Mouse (Mus musculus) heart, postnatal 0 days (tissue): ENCODE measurements around the gene Olfr685. TPM values are rescaled to one million over a fixed set of nuclear protein-coding genes. Genes with fewer than 3 reads are reported as not detected.

Experiments
- ATAC-seq: fragments of 200-750 bp; cut with Nextera tagmentation; 2 replicates; pipeline ENCODE4 v1.8.0; 2017; ENCODE audit warnings: low read depth, moderate number of reproducible peaks, moderate library complexity; ENCODE audit not compliant: insufficient read depth
- DNase-seq: peaks from one replicate; pipeline ENCODE4 v3.0.0-alpha.2; 2016; ENCODE audit warnings: low spot score
- H3K27ac ChIP-seq: fragments of 300-500 bp; sonication (generic); 2 replicates; pipeline ENCODE4 v1.5.1; 2014; ENCODE audit warnings: low read depth, mild to moderate bottlenecking
- H3K27me3 ChIP-seq: fragments of 300-500 bp; sonication (generic); 2 replicates; pipeline ENCODE4 v1.6.1; 2014; ENCODE audit warnings: low read length, mixed read lengths; ENCODE audit not compliant: control insufficient read depth, insufficient read depth
- H3K36me3 ChIP-seq: fragments of 300-500 bp; sonication (generic); replicated peaks from 2 replicates; pipeline ENCODE4 v1.6.1; 2014; ENCODE audit warnings: low read length, mixed read lengths; ENCODE audit not compliant: control insufficient read depth, insufficient read depth
- H3K4me1 ChIP-seq: fragments of 300-500 bp; sonication (generic); 2 replicates; pipeline ENCODE4 v1.6.1; 2014; ENCODE audit warnings: antibody characterized with exemption; ENCODE audit not compliant: control insufficient read depth, insufficient read depth
- H3K4me2 ChIP-seq: fragments of 300-500 bp; sonication (generic); 2 replicates; pipeline ENCODE4 v1.6.1; 2014; ENCODE audit warnings: low read depth, mild to moderate bottlenecking, low read length, moderate library complexity
- H3K4me3 ChIP-seq: fragments of 300-500 bp; sonication (generic); 2 replicates; pipeline ENCODE4 v1.5.1; 2014; ENCODE audit warnings: low read depth, low read length
- H3K9ac ChIP-seq: fragments of 300-500 bp; sonication (generic); replicated peaks from 2 replicates; pipeline ENCODE4 v1.6.1; 2014; ENCODE audit warnings: low read depth, low read length, mixed read lengths
- H3K9me3 ChIP-seq: fragments of 300-500 bp; sonication (generic); replicated peaks from 2 replicates; pipeline ENCODE4 v1.6.1; 2016; ENCODE audit warnings: low read length; ENCODE audit not compliant: control insufficient read depth
- CTCF ChIP-seq: IDR thresholded peaks from 2 replicates; pipeline ENCODE4 v1.5.1; 2016; ENCODE audit warnings: antibody characterized with exemption, control low read depth, low read depth
- EP300 ChIP-seq: IDR thresholded peaks from 2 replicates; pipeline ENCODE4 v1.6.1; 2016; ENCODE audit warnings: antibody characterized with exemption, low read depth
- WGBS: fragments of 180-500 bp; shearing (Covaris S2); extraction: QIAGEN DNeasy Blood & Tissue Kit; methylation state at CpG from one replicate; pipeline ENCODE4 v1.1.7; 2014; 5-methylcytosine and 5-hydroxymethylcytosine counted together
- polyA plus RNA-seq: library from polyadenylated mRNA; unstranded; fragments of >200 nt; fragmentation: Nextera tagmentation; extraction: Ambion mirVana; gene quantifications from 2 replicates; pipeline ENCODE4 v1.2.1, GENCODE M21; 2015
- total RNA-seq: library from RNA; depleted of rRNA; stranded (reverse); fragments of >200 nt; gene quantifications from 2 replicates; pipeline ENCODE4 v1.2.3, GENCODE M21; 2014; ENCODE audit warnings: low replicate concordance; rRNA removed

Olfr685 gene
- total and polyA plus RNA-seq, 2 experiments from 2014 or later, result not detected

DNA sequence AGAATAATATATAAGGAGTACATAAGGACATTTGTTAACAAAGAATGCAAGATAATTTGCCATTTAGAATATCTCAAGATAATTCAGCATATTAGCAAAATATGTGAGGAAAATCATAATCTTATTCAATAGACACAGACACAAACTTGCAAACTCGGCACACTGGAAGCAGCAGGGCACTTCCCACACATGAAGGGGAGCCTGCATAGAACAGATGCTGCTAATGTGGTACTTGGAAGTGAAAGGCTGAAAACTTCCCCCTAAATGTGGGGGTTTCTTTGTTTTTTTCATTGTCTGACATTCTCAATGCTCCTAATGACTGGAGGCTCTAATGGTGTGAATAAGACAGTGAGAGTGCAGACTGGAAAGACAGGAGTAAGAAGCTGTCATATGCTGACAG lies 28.9 kb upstream of the Olfr685 start:
- TF ChIP-seq EP300 (no peak), CTCF (no peak)
- Histone ChIP-seq H3K4me1 (no peaks in the 10 kb centered on the region), H3K9me3 (no peaks in the 10 kb centered on the region), H3K36me3 (no peaks in the 10 kb centered on the region), H3K4me2 (no peak overlapping the region), H3K9ac (no peak overlapping the region), H3K27ac (no peak overlapping the region), H3K27me3 (no peaks in the 10 kb centered on the region), H3K4me3 (no peak overlapping the region)
- 45% methylated on average over 1 of the region's 1 CpGs for WGBS
- no peak for ATAC-seq
- DNase-seq, result no peak

DNA sequence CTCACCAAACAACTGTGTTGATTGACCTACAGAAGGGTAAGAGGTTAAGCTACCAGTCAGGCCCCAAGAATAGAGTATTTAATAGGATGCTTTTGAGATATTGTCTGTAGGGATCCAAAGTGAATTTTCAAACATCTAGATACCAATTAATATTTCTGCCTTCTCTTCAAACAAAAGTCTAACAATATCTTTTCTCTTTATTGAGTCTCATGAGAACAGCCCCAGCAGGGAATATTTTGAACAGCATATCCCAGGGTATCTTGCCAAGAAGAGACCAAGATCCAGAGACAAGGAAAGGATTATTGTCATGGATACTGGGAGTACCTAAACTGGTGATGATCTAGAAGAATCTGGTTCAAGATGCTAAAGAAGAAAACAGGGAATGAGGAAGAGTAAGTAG lies 21.6 kb upstream of the Olfr685 start, which contains the start of gene Olfr686:
Gene Olfr686, minus strand, starts transcription at position 101 of the 400 bp plus-strand sequence.
- H3K4me3 ChIP-seq, result no peak within 1 kb of the TSS
- H3K4me1 ChIP-seq, result no peaks in the 10 kb centered on the region
- TF ChIP-seq CTCF (no peak), EP300 (no peak)

DNA sequence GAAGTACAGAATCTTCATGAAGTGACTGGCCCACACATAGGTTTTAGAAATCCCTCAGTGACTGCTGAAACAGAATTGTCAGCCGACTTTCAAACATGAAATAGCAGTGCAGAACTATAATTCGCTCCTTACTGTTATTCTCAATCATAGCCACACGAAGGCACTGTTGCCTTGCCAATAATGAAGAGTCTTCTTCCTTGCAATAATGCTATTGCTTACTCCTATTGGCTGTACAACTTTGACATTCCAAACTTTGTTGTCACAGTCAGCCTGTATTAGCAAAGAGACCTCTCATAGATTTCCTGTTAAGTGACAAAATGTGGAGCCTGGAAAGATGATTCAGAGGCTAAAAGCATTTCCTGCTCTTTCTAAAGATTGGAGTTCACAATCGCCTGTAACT lies 15.0 kb downstream of the Olfr685 start:
- H3K27ac ChIP-seq, result no peak overlapping the region
- no peaks in the 10 kb centered on the region for H3K36me3 ChIP-seq
- peak; percentile 71 for TF ChIP-seq CTCF
- TF ChIP-seq EP300, result no peak
- no peak overlapping the region for H3K9ac ChIP-seq
- no peaks in the 10 kb centered on the region for H3K4me1 ChIP-seq
- DNase-seq (peak; percentile 14), ATAC-seq (peak; percentile 39; the same call in 1 of the 2 replicates)
- no peak overlapping the region for H3K4me2 ChIP-seq
- H3K9me3 ChIP-seq, result no peaks in the 10 kb centered on the region
- WGBS, result 28% methylated on average over 4 of the region's 4 CpGs
- no peak overlapping the region for H3K4me3 ChIP-seq
- no peaks in the 10 kb centered on the region for H3K27me3 ChIP-seq

More for the DNA sequence above, 21.6 kb upstream of the Olfr685 start, which contains the start of gene Olfr686:
- no peak within 1 kb of the TSS for H3K4me2 ChIP-seq
- ATAC-seq (no peak), DNase-seq (no peak)
- no peaks in the 10 kb centered on the region for H3K36me3 ChIP-seq
- no peak within 1 kb of the TSS for H3K9ac ChIP-seq
- H3K9me3 ChIP-seq, result no peaks in the 10 kb centered on the region
- no peak within 1 kb of the TSS for H3K27ac ChIP-seq
- H3K27me3 ChIP-seq, result no peaks in the 10 kb centered on the region

DNA sequence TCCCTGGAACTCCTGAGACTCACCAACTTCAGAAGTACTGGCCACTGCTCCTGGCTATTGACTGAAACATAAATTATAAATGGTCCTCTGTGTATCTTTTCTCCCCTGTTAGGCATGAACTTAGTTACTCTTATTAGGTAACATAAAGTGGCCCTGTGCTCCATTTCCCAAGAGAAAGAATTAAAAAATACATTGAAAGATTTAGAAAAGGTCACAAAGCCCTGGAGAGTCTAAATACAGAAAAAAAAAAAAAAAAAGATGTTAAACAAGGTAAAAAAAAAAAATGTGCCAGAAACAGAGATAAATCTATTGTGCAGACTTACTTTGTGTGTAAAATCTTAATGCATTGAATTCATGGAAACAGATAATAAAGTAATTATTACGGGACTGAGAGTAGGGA lies 22.3 kb downstream of the Olfr685 start, which contains the start of gene Olfr684:
Gene Olfr684, minus strand, starts transcription at position 101 of the 400 bp plus-strand sequence.
- no peak within 1 kb of the TSS for H3K27ac ChIP-seq
- no peaks in the 10 kb centered on the region for H3K4me1 ChIP-seq
- H3K9me3 ChIP-seq, result no peaks in the 10 kb centered on the region
- no peak for ATAC-seq
- no peaks in the 10 kb centered on the region for H3K27me3 ChIP-seq
- H3K36me3 ChIP-seq, result no peaks in the 10 kb centered on the region
- WGBS, result 45% methylated on average over 1 of the region's 1 CpGs
- no peak within 1 kb of the TSS for H3K4me3 ChIP-seq
- H3K9ac ChIP-seq, result no peak within 1 kb of the TSS
- no peak for DNase-seq
- no peak for TF ChIP-seq CTCF
- no peak for TF ChIP-seq EP300
- H3K4me2 ChIP-seq, result no peak within 1 kb of the TSS

DNA sequence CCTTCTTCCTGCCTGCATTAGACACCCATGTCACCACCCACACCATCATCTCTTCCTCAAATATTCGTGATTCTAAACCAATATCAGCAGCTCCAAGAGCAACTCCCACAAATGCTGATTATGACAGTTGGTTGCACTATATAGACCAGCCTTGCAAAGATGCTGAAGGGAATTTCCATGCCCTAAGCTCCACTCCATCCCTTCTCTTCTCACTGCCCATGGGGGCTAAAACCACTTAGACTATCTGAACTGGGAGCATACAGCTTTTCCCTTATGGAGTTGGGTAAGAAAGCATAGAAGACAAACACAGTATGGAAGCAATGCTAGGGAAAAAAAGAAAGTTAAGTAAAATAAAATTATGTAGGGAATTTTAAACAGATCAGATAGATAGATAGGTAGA lies 38.9 kb downstream of the Olfr685 start, which contains the start of gene Olfr683:
Gene Olfr683, minus strand, starts transcription at position 101 of the 400 bp plus-strand sequence.
- no peak for DNase-seq
- Histone ChIP-seq H3K36me3 (no peaks in the 10 kb centered on the region), H3K9ac (no peak within 1 kb of the TSS), H3K4me3 (no peak within 1 kb of the TSS), H3K4me2 (no peak within 1 kb of the TSS), H3K4me1 (no peaks in the 10 kb centered on the region), H3K27ac (no peak within 1 kb of the TSS), H3K9me3 (no peaks in the 10 kb centered on the region), H3K27me3 (no peaks in the 10 kb centered on the region)
- no peak for ATAC-seq
- no peak for TF ChIP-seq CTCF
- 53% methylated on average over 1 of the region's 1 CpGs for WGBS

DNA sequence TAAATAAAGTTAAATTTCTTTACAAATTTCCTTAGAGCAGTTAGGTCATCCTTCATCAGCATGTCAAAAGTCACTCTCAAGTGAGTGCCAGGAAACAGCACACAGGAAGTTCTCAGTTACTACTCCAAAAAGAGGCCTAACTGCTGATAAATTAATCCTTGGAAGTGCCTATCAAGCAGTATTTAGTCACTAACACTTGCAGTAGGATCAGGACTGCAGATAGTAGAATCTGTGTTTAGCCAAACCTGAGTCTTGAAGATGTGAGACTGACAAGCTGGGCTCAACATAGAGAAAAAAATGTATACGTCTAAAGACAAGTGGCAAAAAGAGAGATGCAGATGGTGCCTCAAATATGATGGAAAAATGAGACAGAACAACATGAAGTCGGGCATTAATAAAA lies 44.5 kb downstream of the Olfr685 start:
- Histone ChIP-seq H3K36me3 (no peaks in the 10 kb centered on the region), H3K4me1 (no peaks in the 10 kb centered on the region), H3K27me3 (no peaks in the 10 kb centered on the region), H3K9ac (no peak overlapping the region), H3K27ac (no peak overlapping the region), H3K9me3 (no peaks in the 10 kb centered on the region), H3K4me2 (no peak overlapping the region), H3K4me3 (no peak overlapping the region)
- TF ChIP-seq CTCF, result no peak
- TF ChIP-seq EP300, result no peak
- ATAC-seq (no peak), DNase-seq (no peak)
- WGBS, result 52% methylated on average over 2 of the region's 2 CpGs

Other genes with a start within 250 kb of the Olfr685 start
- not detected in 2 replicates for gene Olfr670, start 223.4 kb downstream of the Olfr685 start, total RNA-seq
- not detected in 2 replicates for gene Olfr670, start 223.4 kb downstream of the Olfr685 start, polyA plus RNA-seq
- gene Olfr671, start 206.9 kb downstream of the Olfr685 start, total RNA-seq, result not detected in 2 replicates
- not detected in 2 replicates for gene Olfr671, start 206.9 kb downstream of the Olfr685 start, polyA plus RNA-seq
- gene Olfr672, start 184.0 kb downstream of the Olfr685 start, total RNA-seq, result not detected in 2 replicates
- gene Olfr672, start 184.0 kb downstream of the Olfr685 start, polyA plus RNA-seq, result not detected in 2 replicates
- gene Olfr675, start 157.6 kb downstream of the Olfr685 start, total RNA-seq, result not detected in 2 replicates
- gene Olfr675, start 157.6 kb downstream of the Olfr685 start, polyA plus RNA-seq, result not detected in 2 replicates
- gene Olfr676, start 153.3 kb downstream of the Olfr685 start, total RNA-seq, result not detected in 2 replicates
- gene Olfr676, start 153.3 kb downstream of the Olfr685 start, polyA plus RNA-seq, result not detected in 2 replicates
- gene Olfr677, start 134.6 kb downstream of the Olfr685 start, total RNA-seq, result not detected in 2 replicates
- gene Olfr677, start 134.6 kb downstream of the Olfr685 start, polyA plus RNA-seq, result not detected in 2 replicates
- not detected in 2 replicates for gene Olfr678, start 121.5 kb downstream of the Olfr685 start, total RNA-seq
- gene Olfr678, start 121.5 kb downstream of the Olfr685 start, polyA plus RNA-seq, result not detected in 2 replicates
- gene Olfr679, start 104.8 kb downstream of the Olfr685 start, total RNA-seq, result not detected in 2 replicates
- not detected in 2 replicates for gene Olfr679, start 104.8 kb downstream of the Olfr685 start, polyA plus RNA-seq
- not detected in 2 replicates for gene Olfr680-ps1, start 93.2 kb downstream of the Olfr685 start, total RNA-seq
- gene Olfr680-ps1, start 93.2 kb downstream of the Olfr685 start, polyA plus RNA-seq, result not detected in 2 replicates
- not detected in 2 replicates for gene Olfr681, start 69.2 kb downstream of the Olfr685 start, total RNA-seq
- not detected in 2 replicates for gene Olfr681, start 69.2 kb downstream of the Olfr685 start, polyA plus RNA-seq
- not detected in 2 replicates for gene Olfr683, start 39.0 kb downstream of the Olfr685 start, total RNA-seq
- not detected in 2 replicates for gene Olfr683, start 39.0 kb downstream of the Olfr685 start, polyA plus RNA-seq
- gene Olfr684, start 22.4 kb downstream of the Olfr685 start, total RNA-seq, result not detected in 2 replicates
- not detected in 2 replicates for gene Olfr684, start 22.4 kb downstream of the Olfr685 start, polyA plus RNA-seq
- not detected in 2 replicates for gene Olfr686, start 21.5 kb upstream of the Olfr685 start, total RNA-seq
- gene Olfr686, start 21.5 kb upstream of the Olfr685 start, polyA plus RNA-seq, result not detected in 2 replicates
- not detected in 2 replicates for gene Olfr688, start 102.1 kb upstream of the Olfr685 start, total RNA-seq
- not detected in 2 replicates for gene Olfr688, start 102.1 kb upstream of the Olfr685 start, polyA plus RNA-seq
- not detected in 2 replicates for gene Olfr689, start 125.2 kb upstream of the Olfr685 start, total RNA-seq
- not detected in 2 replicates for gene Olfr689, start 125.2 kb upstream of the Olfr685 start, polyA plus RNA-seq
- gene Olfr690, start 148.1 kb upstream of the Olfr685 start, total RNA-seq, result not detected in 2 replicates
- not detected in 2 replicates for gene Olfr690, start 148.1 kb upstream of the Olfr685 start, polyA plus RNA-seq
- gene Olfr691, start 156.3 kb upstream of the Olfr685 start, total RNA-seq, result 1.0 TPM in 1 of 2 replicates, not detected in the other
- gene Olfr691, start 156.3 kb upstream of the Olfr685 start, polyA plus RNA-seq, result not detected in 2 replicates
- not detected in 2 replicates for gene Olfr692, start 182.2 kb upstream of the Olfr685 start, total RNA-seq
- gene Olfr692, start 182.2 kb upstream of the Olfr685 start, polyA plus RNA-seq, result not detected in 2 replicates
- gene Gm5901, start 189.0 kb upstream of the Olfr685 start, total RNA-seq, result not detected in 2 replicates
- gene Gm5901, start 189.0 kb upstream of the Olfr685 start, polyA plus RNA-seq, result not detected in 2 replicates
- 19.0 and 33.2 TPM in 2 replicates for gene Fam160a2, start 214.0 kb upstream of the Olfr685 start, total RNA-seq
- 19.6 and 19.7 TPM in 2 replicates for gene Fam160a2, start 214.0 kb upstream of the Olfr685 start, polyA plus RNA-seq
- not detected in 2 replicates for gene Cnga4, start 218.6 kb upstream of the Olfr685 start, total RNA-seq
- not detected in 2 replicates for gene Cnga4, start 218.6 kb upstream of the Olfr685 start, polyA plus RNA-seq
- gene Cckbr, start 239.7 kb upstream of the Olfr685 start, total RNA-seq, result not detected in 2 replicates
- not detected in 2 replicates for gene Cckbr, start 239.7 kb upstream of the Olfr685 start, polyA plus RNA-seq